Mouse (Mus musculus) kidney, embryonic 15.5 days (tissue): ENCODE data around the gene Pip4k2a. TPM values are rescaled to one million over a fixed set of nuclear protein-coding genes. Genes with fewer than 3 reads are reported as not detected.

ENCODE experiments used
- ATAC-seq: fragments of 200-750 bp; cut with Nextera tagmentation; replicated peaks from 2 replicates; pipeline ENCODE4 v1.8.0; 2017; ENCODE audit warnings: moderate TSS enrichment; ENCODE audit not compliant: low FRiP score
- H3K27ac ChIP-seq: fragments of 300-500 bp; sonication (generic); 2 replicates; pipeline ENCODE4 v1.5.1; 2015; ENCODE audit warnings: mild to moderate bottlenecking, inconsistent platforms
- H3K27me3 ChIP-seq: fragments of 300-500 bp; sonication (generic); 2 replicates; pipeline ENCODE4 v1.6.1; 2015; ENCODE audit warnings: inconsistent platforms
- H3K36me3 ChIP-seq: fragments of 300-500 bp; sonication (generic); 2 replicates; pipeline ENCODE4 v1.6.1; 2015; ENCODE audit warnings: inconsistent platforms
- H3K4me1 ChIP-seq: fragments of 300-500 bp; sonication (generic); 2 replicates; pipeline ENCODE4 v1.6.1; 2015; ENCODE audit warnings: inconsistent platforms
- H3K4me2 ChIP-seq: fragments of 300-500 bp; sonication (generic); 2 replicates; pipeline ENCODE4 v1.6.1; 2015; ENCODE audit warnings: moderate library complexity, mild to moderate bottlenecking, inconsistent platforms
- H3K4me3 ChIP-seq: fragments of 300-500 bp; sonication (generic); replicated peaks from 2 replicates; pipeline ENCODE4 v1.5.1; 2015; ENCODE audit warnings: mild to moderate bottlenecking, inconsistent platforms
- H3K9ac ChIP-seq: fragments of 300-500 bp; sonication (generic); 2 replicates; pipeline ENCODE4 v1.6.1; 2015; ENCODE audit warnings: mild to moderate bottlenecking, inconsistent platforms
- H3K9me3 ChIP-seq: fragments of 300-500 bp; sonication (generic); replicated peaks from 2 replicates; pipeline ENCODE4 v1.6.1; 2016; ENCODE audit warnings: inconsistent platforms
- WGBS: fragments of 180-500 bp; shearing (Covaris S2); methylation state at CpG from one replicate; pipeline ENCODE4 v1.1.7; 2015; ENCODE audit warnings: mixed read lengths; 5-methylcytosine and 5-hydroxymethylcytosine counted together
- polyA plus RNA-seq: library from polyadenylated mRNA; unstranded; fragments of >200 nt; fragmentation: Nextera tagmentation; extraction: Ambion mirVana; gene quantifications from 2 replicates; pipeline ENCODE4 v1.2.1, GENCODE M21; 2015

Pip4k2a gene
- polyA plus RNA-seq, 1 experiment from 2014 or later = 13.2 TPM

DNA sequence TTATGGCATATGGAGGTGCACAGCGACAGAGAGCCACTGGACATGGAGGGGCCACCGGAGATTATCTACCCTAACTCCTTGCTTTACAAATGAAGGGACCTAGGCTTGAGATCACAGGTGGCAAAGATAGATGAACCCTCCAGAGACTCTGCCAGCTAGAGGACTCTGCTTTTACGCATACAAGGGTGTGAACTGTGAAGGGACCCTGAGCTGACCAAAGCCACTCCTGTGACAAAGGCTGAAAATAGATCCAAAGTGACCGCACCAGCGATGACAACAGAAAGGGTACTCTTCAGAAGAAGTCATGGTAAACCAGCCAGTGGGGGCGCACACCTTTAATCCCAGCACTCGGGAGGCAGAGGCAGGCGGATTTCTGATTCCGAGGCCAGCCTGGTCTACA is 63.8 kb downstream of the Pip4k2a start:
- H3K9ac ChIP-seq = no peak overlapping the region
- H3K27ac ChIP-seq = no peak overlapping the region
- H3K4me3 ChIP-seq = no peak overlapping the region
- H3K4me1 ChIP-seq = peaks cover 33% of the 10 kb centered on the region
- H3K36me3 ChIP-seq = no peaks in the 10 kb centered on the region
- ATAC-seq = no peak
- H3K9me3 ChIP-seq = no peaks in the 10 kb centered on the region
- WGBS = 86% methylated on average over 9 of the region's 9 CpGs
- H3K27me3 ChIP-seq = no peaks in the 10 kb centered on the region
- no peak overlapping the region for H3K4me2 ChIP-seq

GRCm38 (mm10) chr2:18933418-18933817 is 64.5 kb downstream of the Pip4k2a start:
- Histone ChIP-seq H3K4me1 (peaks cover 29% of the 10 kb centered on the region), H3K4me3 (no peak overlapping the region), H3K9me3 (no peaks in the 10 kb centered on the region), H3K27ac (no peak overlapping the region), H3K27me3 (no peaks in the 10 kb centered on the region), H3K36me3 (no peaks in the 10 kb centered on the region), H3K4me2 (no peak overlapping the region), H3K9ac (no peak overlapping the region)
- ATAC-seq = no peak
- 35% methylated on average over 7 of the region's 7 CpGs for WGBS

- WGBS = 87% methylated on average over 13 of the region's 13 CpGs
- no peak overlapping the region for H3K9ac ChIP-seq
- peaks cover 19% of the 10 kb centered on the region for H3K4me1 ChIP-seq
- H3K4me3 ChIP-seq = no peak overlapping the region
- no peak overlapping the region for H3K27ac ChIP-seq
- ATAC-seq = 0 out of 2 replicates have a peak, but pooled peaks have one; percentile 23
- H3K9me3 ChIP-seq = no peaks in the 10 kb centered on the region
- no peak overlapping the region for H3K4me2 ChIP-seq
- no peaks in the 10 kb centered on the region for H3K36me3 ChIP-seq
- no peaks in the 10 kb centered on the region for H3K27me3 ChIP-seq
Measured at GRCm38 (mm10) chr2:18930318-18931060, 67.4 kb downstream of the Pip4k2a start.

- WGBS = 75% methylated on average over 7 of the region's 7 CpGs
- no peak overlapping the region for H3K4me2 ChIP-seq
- H3K36me3 ChIP-seq = no peaks in the 10 kb centered on the region
- no peaks in the 10 kb centered on the region for H3K9me3 ChIP-seq
- no peak overlapping the region for H3K27ac ChIP-seq
- ATAC-seq = no peak
- no peak overlapping the region for H3K9ac ChIP-seq
- H3K4me3 ChIP-seq = no peak overlapping the region
- peaks cover 22% of the 10 kb centered on the region for H3K4me1 ChIP-seq
- H3K27me3 ChIP-seq = no peaks in the 10 kb centered on the region
Measured at GRCm38 (mm10) chr2:18928597-18929257, 69.2 kb downstream of the Pip4k2a start.

- no peaks in the 10 kb centered on the region for H3K9me3 ChIP-seq
- no peak overlapping the region for H3K9ac ChIP-seq
- peaks cover 21% of the 10 kb centered on the region for H3K4me1 ChIP-seq
- H3K4me3 ChIP-seq = no peak overlapping the region
- ATAC-seq = no peak
- H3K4me2 ChIP-seq = no peak overlapping the region
- no peaks in the 10 kb centered on the region for H3K36me3 ChIP-seq
- WGBS = 79% methylated on average over 8 of the region's 8 CpGs
- no peak overlapping the region for H3K27ac ChIP-seq
- H3K27me3 ChIP-seq = no peaks in the 10 kb centered on the region
Measured at GRCm38 (mm10) chr2:18928196-18928595, 69.7 kb downstream of the Pip4k2a start.

DNA sequence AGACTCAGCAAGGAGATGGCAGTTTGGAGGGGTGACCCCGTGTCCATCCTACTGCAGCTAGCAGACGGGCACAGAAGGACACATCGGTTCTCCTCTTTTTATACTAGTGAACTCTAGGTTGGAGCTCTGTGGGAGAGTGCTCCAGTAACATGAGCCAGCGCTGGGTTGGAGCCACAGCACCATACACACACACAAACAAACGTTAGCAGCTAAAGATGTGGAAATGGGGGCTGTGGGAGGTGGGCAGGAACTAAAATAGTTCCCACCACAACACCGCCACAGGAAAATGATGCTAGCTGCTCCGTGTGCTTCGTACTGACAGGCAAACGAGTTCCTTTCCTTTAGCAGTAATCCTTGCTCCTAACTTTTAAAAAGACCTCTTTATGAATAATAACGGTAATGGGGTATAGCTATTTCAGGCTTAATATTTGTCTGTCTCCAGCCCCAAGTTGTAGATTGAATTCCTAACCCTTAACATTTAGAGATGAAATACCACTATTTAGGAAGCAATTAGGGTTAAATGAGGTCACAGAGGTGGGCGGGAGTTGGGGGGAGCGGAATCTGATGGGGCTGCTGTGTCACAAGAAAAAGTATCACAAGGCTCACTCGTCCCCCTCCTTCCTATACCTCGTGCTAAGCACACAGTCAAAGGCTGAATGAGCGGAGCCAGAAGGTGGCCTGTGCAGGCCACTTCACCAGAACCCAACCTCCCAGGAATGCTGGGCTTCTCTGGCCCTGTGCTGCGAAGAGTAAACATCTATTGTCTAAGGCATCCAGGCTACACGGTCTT is 73.9 kb downstream of the Pip4k2a start:
- Histone ChIP-seq H3K36me3 (no peaks in the 10 kb centered on the region), H3K4me2 (no peak overlapping the region), H3K4me3 (no peak overlapping the region), H3K27ac (no peak overlapping the region), H3K9ac (no peak overlapping the region), H3K9me3 (no peaks in the 10 kb centered on the region), H3K27me3 (no peaks in the 10 kb centered on the region), H3K4me1 (peaks cover 45% of the 10 kb centered on the region)
- WGBS = 37% methylated on average over 17 of the region's 17 CpGs
- no peak for ATAC-seq

DNA sequence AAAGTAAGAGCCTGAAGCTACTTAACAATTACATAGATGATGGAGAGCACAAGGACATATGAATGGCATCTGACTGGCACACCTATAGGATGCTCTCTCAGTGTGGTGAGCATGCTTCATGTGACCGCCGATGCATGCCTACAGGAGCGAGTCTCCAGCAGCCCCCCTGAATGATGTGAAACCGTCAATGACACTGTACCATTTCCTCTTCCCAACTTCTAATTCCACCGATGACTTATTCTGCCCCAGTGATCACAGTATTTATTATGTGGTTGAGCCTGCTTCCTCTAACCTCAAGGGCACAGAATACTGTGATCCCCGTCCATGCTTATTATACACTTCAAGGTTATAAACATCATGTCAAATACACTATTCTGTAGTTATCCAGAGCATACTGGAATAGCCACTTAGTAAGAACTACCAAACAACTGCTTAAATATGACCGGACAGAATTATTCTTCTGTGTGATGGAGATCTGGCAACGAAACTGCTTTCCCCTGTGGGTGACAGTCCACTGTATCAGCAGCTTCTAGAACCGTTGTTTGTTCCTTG is 74.8 kb downstream of the Pip4k2a start:
- no peaks in the 10 kb centered on the region for H3K36me3 ChIP-seq
- H3K27me3 ChIP-seq = no peaks in the 10 kb centered on the region
- H3K9ac ChIP-seq = no peak overlapping the region
- H3K4me2 ChIP-seq = no peak overlapping the region
- H3K4me1 ChIP-seq = peaks cover 50% of the 10 kb centered on the region
- no peak overlapping the region for H3K4me3 ChIP-seq
- 51% methylated on average over 9 of the region's 9 CpGs for WGBS
- no peak for ATAC-seq
- H3K9me3 ChIP-seq = no peaks in the 10 kb centered on the region
- H3K27ac ChIP-seq = no peak overlapping the region

DNA sequence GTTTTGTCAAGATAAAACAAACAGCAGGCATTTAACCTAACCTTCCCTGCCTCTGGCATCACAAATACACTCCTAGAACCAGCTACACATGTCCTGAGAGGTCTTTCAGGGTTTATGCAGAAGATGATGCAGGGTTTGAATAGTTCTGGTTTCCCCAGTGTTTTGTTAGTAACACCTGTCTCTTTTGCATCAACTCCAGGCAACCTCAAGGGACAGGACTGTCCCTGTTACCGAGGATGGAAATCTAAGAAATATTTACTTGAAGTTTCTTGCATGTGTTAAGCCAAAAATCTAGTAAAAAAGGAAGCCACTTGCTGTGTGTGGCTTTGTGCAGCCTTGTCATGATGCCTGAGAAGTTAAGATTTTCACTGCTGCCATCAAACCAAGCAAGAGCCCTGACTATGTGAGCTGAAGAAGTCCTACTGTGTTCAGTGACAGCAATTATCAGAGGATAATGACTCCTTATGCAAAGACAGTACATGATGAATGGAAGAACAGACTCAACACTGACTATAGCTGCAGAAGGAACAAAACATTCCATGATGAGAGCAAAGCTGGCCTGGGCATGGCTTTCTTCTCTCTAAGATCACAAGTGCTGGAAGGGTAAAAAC is 76.3 kb downstream of the Pip4k2a start:
- ATAC-seq = no peak
- Histone ChIP-seq H3K4me2 (no peak overlapping the region), H3K9ac (no peak overlapping the region), H3K9me3 (no peaks in the 10 kb centered on the region), H3K36me3 (no peaks in the 10 kb centered on the region), H3K27ac (no peak overlapping the region), H3K4me3 (no peak overlapping the region), H3K4me1 (peaks cover 55% of the 10 kb centered on the region), H3K27me3 (no peaks in the 10 kb centered on the region)
- 37% methylated on average over 1 of the region's 1 CpGs for WGBS

DNA sequence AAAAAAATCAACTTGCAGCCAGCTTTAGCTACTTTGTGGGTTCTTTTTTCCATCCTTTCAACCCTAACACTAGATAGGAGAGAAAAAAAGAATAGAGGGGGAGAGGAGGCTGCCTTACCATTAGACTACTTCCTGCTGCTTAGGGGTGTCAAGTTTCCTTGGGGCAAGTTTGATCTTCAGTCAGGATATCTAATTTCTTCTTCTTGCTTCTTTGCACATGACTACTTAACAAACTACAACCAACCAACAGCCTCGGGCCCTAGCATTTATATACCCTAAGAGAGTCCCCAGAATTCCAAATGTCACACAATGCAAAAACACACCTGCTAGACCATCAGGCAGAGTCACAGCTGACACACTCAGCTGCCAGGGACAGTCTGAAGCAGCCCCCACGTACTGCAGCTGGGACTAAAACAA is 77.5 kb downstream of the Pip4k2a start:
- Histone ChIP-seq H3K4me2 (no peak overlapping the region), H3K9me3 (no peaks in the 10 kb centered on the region), H3K27ac (peak overlapping the region; percentile 83), H3K4me1 (peaks cover 67% of the 10 kb centered on the region), H3K9ac (no peak overlapping the region), H3K36me3 (no peaks in the 10 kb centered on the region), H3K4me3 (no peak overlapping the region), H3K27me3 (no peaks in the 10 kb centered on the region)
- ATAC-seq = peak; percentile 50
- WGBS = 23% methylated on average over 2 of the region's 2 CpGs

GRCm38 (mm10) chr2:18919797-18920354 is 78.0 kb downstream of the Pip4k2a start:
- WGBS = 19% methylated on average over 5 of the region's 5 CpGs

GRCm38 (mm10) chr2:18917838-18918237 is 80.1 kb downstream of the Pip4k2a start:
- no peak for ATAC-seq
- whole genome bisulfite sequencing = 87% methylated on average over 2 of the region's 2 CpGs
- peaks cover 70% of the 10 kb centered on the region for H3K4me1 ChIP-seq

More at GRCm38 (mm10) chr2:18919797-18920354, 78.0 kb downstream of the Pip4k2a start:
- ATAC-seq = peak; percentile 88
- Histone ChIP-seq H3K9me3 (no peaks in the 10 kb centered on the region), H3K27ac (peak overlapping the region; percentile 83), H3K4me3 (no peak overlapping the region), H3K9ac (no peak overlapping the region), H3K4me2 (no peak overlapping the region), H3K36me3 (no peaks in the 10 kb centered on the region), H3K27me3 (no peaks in the 10 kb centered on the region), H3K4me1 (peaks cover 72% of the 10 kb centered on the region)

More at GRCm38 (mm10) chr2:18917838-18918237, 80.1 kb downstream of the Pip4k2a start:
- Histone ChIP-seq H3K4me3 (no peak overlapping the region), H3K27me3 (no peaks in the 10 kb centered on the region), H3K9ac (no peak overlapping the region), H3K36me3 (no peaks in the 10 kb centered on the region), H3K9me3 (no peaks in the 10 kb centered on the region), H3K4me2 (no peak overlapping the region), H3K27ac (no peak overlapping the region)
